Mouse (Mus musculus) cerebellum, adult 2 months (tissue): ENCODE data around the gene Mthfr.
"Not testable (repeated sequence)": the region's sequence is repeated elsewhere in the genome, so short reads cannot be mapped to it uniquely, and the experiment has no call there.

Experiments
- CTCF ChIP-seq: fragments of 200-500 bp; IDR thresholded peaks from 2 replicates; pipeline ENCODE4 v1.5.1; 2011; ENCODE audit warnings: low read depth, mild to moderate bottlenecking, control low read depth, low read length, moderate library complexity, borderline replicate concordance; ENCODE audit not compliant: insufficient read depth
- POLR2A ChIP-seq: fragments of 200-500 bp; IDR thresholded peaks from 2 replicates; pipeline ENCODE4 v1.6.1; 2011; ENCODE audit warnings: low read length, control low read depth, borderline replicate concordance; ENCODE audit not compliant: insufficient read depth

- TF ChIP-seq CTCF, POLR2A: not testable (repeated sequence)
Measured at GRCm38 (mm10) chr4:148043327-148043726, 4.5 kb downstream of the Mthfr start.
